In the genomic region with DNA sequence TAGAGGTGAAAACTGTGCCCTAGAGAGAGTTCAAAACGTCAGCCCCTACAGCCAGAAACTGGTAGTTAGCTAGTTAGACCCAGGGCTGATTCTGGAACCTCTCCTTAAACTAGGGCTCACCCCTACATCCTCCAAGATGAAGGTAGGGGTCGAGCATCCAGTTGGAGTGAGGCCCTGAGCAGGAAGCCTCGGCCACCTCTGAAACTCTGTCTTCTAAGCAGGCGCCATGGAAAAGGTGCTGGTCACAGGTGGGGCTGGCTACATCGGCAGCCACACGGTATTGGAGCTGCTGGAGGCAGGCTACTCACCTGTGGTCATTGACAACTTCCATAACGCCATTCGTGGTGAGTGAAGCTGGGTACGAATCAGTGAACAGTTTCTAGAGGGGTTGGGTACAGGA, we compare ENCODE assay signal across 9 mouse cellular contexts. TPM values are rescaled to one million over a fixed set of nuclear protein-coding genes. Genes with fewer than 3 reads are reported as not detected.
DNase-seq lines count a peak whose midpoint lies in the region; ATAC-seq and TF ChIP-seq lines count a peak whose summit lies in the region.
"Had no signal": no experiment of that assay in that cellular context is flagged by ENCODE, and none has a peak within 500 bp of the region (broad histone marks: within the 10 kb centered on the region; RNA-seq: fewer than 3 reads in every experiment).

No protein-coding gene starts in this region.

- DNase-seq in lung, postnatal 0 days (ENCODE audit: low spot score) = no peak
- DNase-seq in lung, postnatal 25 days (ENCODE audit: low spot score) = no peak
- no peak for DNase-seq in hindbrain, postnatal 0 days (ENCODE audit: low spot score)
- no peak for DNase-seq in layer of hippocampus, adult 8-10 months (ENCODE audit: low spot score in 2 of 2)

- H3K9ac ChIP-seq in heart, embryonic 13.5 days = no peak overlapping the region
- no peak overlapping the region for H3K9ac ChIP-seq in heart, embryonic 11.5 days (ENCODE audit: low read depth, low read length)
- H3K9ac ChIP-seq in lung, postnatal 0 days (replicated peaks; ENCODE audit: low read depth) = no peak overlapping the region
- peak overlapping the region; percentile 87; the same call in 1 of the 2 replicates for H3K9ac ChIP-seq in hindbrain, postnatal 0 days (replicated peaks; ENCODE audit: low read length)
- 0 out of 2 replicates have a peak overlapping the region, but pooled peaks have one; percentile 87 for H3K9ac ChIP-seq in neural tube, embryonic 15.5 days (replicated peaks)

- 0 out of 2 replicates have a peak overlapping the region, but pooled peaks have one; percentile 82 for H3K4me3 ChIP-seq in heart, embryonic 13.5 days
- no peak overlapping the region; the same call in 1 of the 2 replicates for H3K4me3 ChIP-seq in heart, embryonic 11.5 days (ENCODE audit: low read depth, low read length)
- H3K4me3 ChIP-seq in lung, postnatal 0 days (ENCODE audit: low read depth, low read length) = no peak overlapping the region
- no peak overlapping the region for H3K4me3 ChIP-seq in hindbrain, postnatal 0 days (ENCODE audit: low read length)
- no peak overlapping the region for H3K4me3 ChIP-seq in neural tube, embryonic 15.5 days (replicated peaks)

- H3K27ac ChIP-seq in heart, embryonic 13.5 days (replicated peaks) = no peak overlapping the region
- H3K27ac ChIP-seq in heart, embryonic 11.5 days (ENCODE audit: low read depth, low read length) = no peak overlapping the region
- H3K27ac ChIP-seq in lung, postnatal 0 days (ENCODE audit: low read length) = peak overlapping the region; percentile 85
- peak overlapping the region; percentile 93; the same call in 1 of the 2 replicates for H3K27ac ChIP-seq in hindbrain, postnatal 0 days
- H3K27ac ChIP-seq in neural tube, embryonic 15.5 days (replicated peaks) = no peak overlapping the region
- H3K27ac ChIP-seq: forebrain, embryonic 13.5 days had no signal

- no peaks in the 10 kb centered on the region for H3K27me3 ChIP-seq in heart, embryonic 13.5 days (replicated peaks)
- H3K27me3 ChIP-seq in heart, embryonic 11.5 days (ENCODE audit: control insufficient read depth, insufficient read depth, low read length) = no peaks in the 10 kb centered on the region
- no peaks in the 10 kb centered on the region for H3K27me3 ChIP-seq in lung, postnatal 0 days (replicated peaks; ENCODE audit: insufficient read depth, low read length)
- no peaks in the 10 kb centered on the region for H3K27me3 ChIP-seq in hindbrain, postnatal 0 days (ENCODE audit: insufficient read depth, low read length)
- H3K27me3 ChIP-seq in neural tube, embryonic 15.5 days (replicated peaks) = no peaks in the 10 kb centered on the region
- H3K27me3 ChIP-seq: forebrain, embryonic 13.5 days had no signal

- peaks cover 66% of the 10 kb centered on the region for H3K36me3 ChIP-seq in heart, embryonic 13.5 days
- H3K36me3 ChIP-seq in heart, embryonic 11.5 days (ENCODE audit: control insufficient read depth, insufficient read depth, low read length) = peaks cover 33% of the 10 kb centered on the region
- peaks cover 16% of the 10 kb centered on the region; the same call in 1 of the 2 replicates for H3K36me3 ChIP-seq in lung, postnatal 0 days (ENCODE audit: insufficient read depth, low read length)
- peaks cover 58% of the 10 kb centered on the region for H3K36me3 ChIP-seq in hindbrain, postnatal 0 days (ENCODE audit: insufficient read depth, low read length)
- H3K36me3 ChIP-seq in neural tube, embryonic 15.5 days = peaks cover 65% of the 10 kb centered on the region

- 81% methylated on average over 9 of the region's 9 CpGs for WGBS in heart, embryonic 13.5 days
- WGBS in heart, embryonic 11.5 days (ENCODE audit: insufficient replicate concordance) = 84% methylated on average over 9 of the region's 9 CpGs
- WGBS in lung, postnatal 0 days = 77% methylated on average over 9 of the region's 9 CpGs
- 84% methylated on average over 9 of the region's 9 CpGs for whole genome bisulfite sequencing in hindbrain, postnatal 0 days
- 86% methylated on average over 9 of the region's 9 CpGs for WGBS in neural tube, embryonic 15.5 days

- no peaks in the 10 kb centered on the region for H3K9me3 ChIP-seq in heart, embryonic 13.5 days
- H3K9me3 ChIP-seq in heart, embryonic 11.5 days (replicated peaks; ENCODE audit: control insufficient read depth, low read length) = no peaks in the 10 kb centered on the region
- H3K9me3 ChIP-seq in lung, postnatal 0 days (ENCODE audit: low read length) = no peaks in the 10 kb centered on the region
- no peaks in the 10 kb centered on the region for H3K9me3 ChIP-seq in hindbrain, postnatal 0 days (ENCODE audit: low read length)
- H3K9me3 ChIP-seq in neural tube, embryonic 15.5 days (replicated peaks) = no peaks in the 10 kb centered on the region
- H3K9me3 ChIP-seq: forebrain, embryonic 13.5 days had no signal

- no peak for ATAC-seq in heart, embryonic 13.5 days (ENCODE audit: extremely low read depth, insufficient number of reproducible peaks, low FRiP score, low TSS enrichment)
- ATAC-seq in heart, embryonic 11.5 days (replicated peaks; ENCODE audit: insufficient number of reproducible peaks, low FRiP score, low TSS enrichment) = no peak
- ATAC-seq in lung, postnatal 0 days = no peak
- ATAC-seq in hindbrain, postnatal 0 days = no peak
- ATAC-seq in neural tube, embryonic 15.5 days (ENCODE audit: low FRiP score) = no peak
- no peak for ATAC-seq in CD4-positive, CD25-positive, alpha-beta regulatory T cell, adult 4 months
- ATAC-seq: forebrain, embryonic 13.5 days had no signal

- TF ChIP-seq CTCF in lung, postnatal 0 days (IDR thresholded peaks at IDR 0.05) = no peak
- no peak for TF ChIP-seq CTCF in hindbrain, postnatal 0 days (IDR thresholded peaks at IDR 0.05; ENCODE audit: low read depth)

- peaks cover 23% of the 10 kb centered on the region for H3K4me1 ChIP-seq in heart, embryonic 13.5 days
- peaks cover 16% of the 10 kb centered on the region for H3K4me1 ChIP-seq in heart, embryonic 11.5 days (ENCODE audit: control insufficient read depth, insufficient read depth, low read length)
- no peaks in the 10 kb centered on the region for H3K4me1 ChIP-seq in lung, postnatal 0 days (ENCODE audit: insufficient read depth, low read depth, low read length)
- H3K4me1 ChIP-seq in hindbrain, postnatal 0 days (ENCODE audit: insufficient read depth, low read length) = peaks cover 6% of the 10 kb centered on the region
- peaks cover 24% of the 10 kb centered on the region for H3K4me1 ChIP-seq in neural tube, embryonic 15.5 days

- peak overlapping the region; percentile 98 for H3K4me2 ChIP-seq in heart, embryonic 13.5 days
- no peak overlapping the region for H3K4me2 ChIP-seq in heart, embryonic 11.5 days
- no peak overlapping the region for H3K4me2 ChIP-seq in lung, postnatal 0 days (replicated peaks; ENCODE audit: low read depth, low read length)
- peak overlapping the region; percentile 76; the same call in 1 of the 2 replicates for H3K4me2 ChIP-seq in hindbrain, postnatal 0 days (ENCODE audit: low read depth, low read length)
- peak overlapping the region; percentile 91 for H3K4me2 ChIP-seq in neural tube, embryonic 15.5 days

- TF ChIP-seq EP300 in lung, postnatal 0 days (IDR thresholded peaks at IDR 0.05) = no peak

RNA-seq across cellular contexts. Expression of gene Gale, which starts 1.6 kb away (rescaled TPM):
- polyA plus RNA-seq in heart, embryonic 13.5 days (2015; fragmentation: Nextera tagmentation; extraction: Ambion mirVana) = 23.6 and 28.7 TPM in 2 replicates
- 30.2 and 31.8 TPM in 2 replicates for polyA plus RNA-seq in heart, embryonic 11.5 days (2014; fragmentation: Nextera tagmentation; extraction: Ambion mirVana)
- 37.0 and 40.5 TPM in 2 replicates for polyA plus RNA-seq in lung, postnatal 0 days (2015; fragmentation: Nextera tagmentation; extraction: Ambion mirVana)
- 36.2 and 41.2 TPM in 2 replicates for total RNA-seq in hindbrain, postnatal 0 days (2014; rRNA removed)
- polyA plus RNA-seq in hindbrain, postnatal 0 days (2015; fragmentation: Nextera tagmentation; extraction: Ambion mirVana) = 39.8 and 40.2 TPM in 2 replicates
- polyA plus RNA-seq in neural tube, embryonic 15.5 days (2015; fragmentation: Nextera tagmentation; extraction: Ambion mirVana) = 47.7 and 53.5 TPM in 2 replicates
- polyA plus RNA-seq in CD4-positive, CD25-positive, alpha-beta regulatory T cell, adult 4 months (2017; shearing (Covaris generic)) = 10 to 100 TPM; 16.2 to 24.8 TPM
- 10 to 100 TPM; 22.3 to 28.1 (median 26.3) TPM for total RNA-seq in layer of hippocampus, adult 8-10 months (2022)

RNA-seq across cellular contexts. Expression of gene Lypla2, which starts 7.3 kb away (rescaled TPM):
- 65.5 and 75.4 TPM in 2 replicates for polyA plus RNA-seq in heart, embryonic 13.5 days (2015; fragmentation: Nextera tagmentation; extraction: Ambion mirVana)
- 68.6 and 71.5 TPM in 2 replicates for polyA plus RNA-seq in heart, embryonic 11.5 days (2014; fragmentation: Nextera tagmentation; extraction: Ambion mirVana)
- 103 and 115 TPM in 2 replicates for polyA plus RNA-seq in lung, postnatal 0 days (2015; fragmentation: Nextera tagmentation; extraction: Ambion mirVana)
- total RNA-seq in hindbrain, postnatal 0 days (2014; rRNA removed) = 135 and 172 TPM in 2 replicates
- polyA plus RNA-seq in hindbrain, postnatal 0 days (2015; fragmentation: Nextera tagmentation; extraction: Ambion mirVana) = 183 and 186 TPM in 2 replicates
- 200 and 211 TPM in 2 replicates for polyA plus RNA-seq in neural tube, embryonic 15.5 days (2015; fragmentation: Nextera tagmentation; extraction: Ambion mirVana)
- 10 to 100 TPM; 63.0 to 72.0 TPM for polyA plus RNA-seq in CD4-positive, CD25-positive, alpha-beta regulatory T cell, adult 4 months (2017; shearing (Covaris generic))
- total RNA-seq in layer of hippocampus, adult 8-10 months (2022) = 100 to 1,000 TPM in 2 of 4 experiments, 10 to 100 TPM in 2; 94.3 to 103 (median 98.5) TPM

RNA-seq across cellular contexts. Expression of gene Hmgcl, which starts 18.9 kb away (rescaled TPM):
- polyA plus RNA-seq in heart, embryonic 13.5 days (2015; fragmentation: Nextera tagmentation; extraction: Ambion mirVana) = 73.0 and 81.6 TPM in 2 replicates
- 75.9 and 84.0 TPM in 2 replicates for polyA plus RNA-seq in heart, embryonic 11.5 days (2014; fragmentation: Nextera tagmentation; extraction: Ambion mirVana)
- polyA plus RNA-seq in lung, postnatal 0 days (2015; fragmentation: Nextera tagmentation; extraction: Ambion mirVana) = 63.6 and 67.7 TPM in 2 replicates
- total RNA-seq in hindbrain, postnatal 0 days (2014; rRNA removed) = 27.0 and 38.6 TPM in 2 replicates
- polyA plus RNA-seq in hindbrain, postnatal 0 days (2015; fragmentation: Nextera tagmentation; extraction: Ambion mirVana) = 55.0 and 60.0 TPM in 2 replicates
- polyA plus RNA-seq in neural tube, embryonic 15.5 days (2015; fragmentation: Nextera tagmentation; extraction: Ambion mirVana) = 68.2 and 68.9 TPM in 2 replicates
- polyA plus RNA-seq in CD4-positive, CD25-positive, alpha-beta regulatory T cell, adult 4 months (2017; shearing (Covaris generic)) = 100 to 1,000 TPM in 1 of 2 experiments, 10 to 100 TPM in 1; 73.7 to 104 TPM
- total RNA-seq in layer of hippocampus, adult 8-10 months (2022) = 10 to 100 TPM; 34.6 to 39.1 (median 37.6) TPM

RNA-seq across cellular contexts. Expression of gene Pithd1, which starts 22.0 kb away (rescaled TPM):
- polyA plus RNA-seq in heart, embryonic 13.5 days (2015; fragmentation: Nextera tagmentation; extraction: Ambion mirVana) = 39.2 and 42.0 TPM in 2 replicates
- 46.0 and 51.9 TPM in 2 replicates for polyA plus RNA-seq in heart, embryonic 11.5 days (2014; fragmentation: Nextera tagmentation; extraction: Ambion mirVana)
- polyA plus RNA-seq in lung, postnatal 0 days (2015; fragmentation: Nextera tagmentation; extraction: Ambion mirVana) = 35.3 and 39.6 TPM in 2 replicates
- 53.2 and 60.2 TPM in 2 replicates for total RNA-seq in hindbrain, postnatal 0 days (2014; rRNA removed)
- polyA plus RNA-seq in hindbrain, postnatal 0 days (2015; fragmentation: Nextera tagmentation; extraction: Ambion mirVana) = 84.5 and 85.7 TPM in 2 replicates
- 71.9 and 94.0 TPM in 2 replicates for polyA plus RNA-seq in neural tube, embryonic 15.5 days (2015; fragmentation: Nextera tagmentation; extraction: Ambion mirVana)
- 1 to 10 TPM; 9.3 to 9.7 TPM for polyA plus RNA-seq in CD4-positive, CD25-positive, alpha-beta regulatory T cell, adult 4 months (2017; shearing (Covaris generic))
- 10 to 100 TPM; 79.8 to 89.2 (median 83.7) TPM for total RNA-seq in layer of hippocampus, adult 8-10 months (2022)

RNA-seq across cellular contexts. Expression of gene Fuca1, which starts 44.6 kb away (rescaled TPM):
- 46.0 and 47.9 TPM in 2 replicates for polyA plus RNA-seq in heart, embryonic 13.5 days (2015; fragmentation: Nextera tagmentation; extraction: Ambion mirVana)
- 42.4 and 46.5 TPM in 2 replicates for polyA plus RNA-seq in heart, embryonic 11.5 days (2014; fragmentation: Nextera tagmentation; extraction: Ambion mirVana)
- polyA plus RNA-seq in lung, postnatal 0 days (2015; fragmentation: Nextera tagmentation; extraction: Ambion mirVana) = 107 and 131 TPM in 2 replicates
- total RNA-seq in hindbrain, postnatal 0 days (2014; rRNA removed) = 42.5 and 43.6 TPM in 2 replicates
- 92.8 and 97.3 TPM in 2 replicates for polyA plus RNA-seq in hindbrain, postnatal 0 days (2015; fragmentation: Nextera tagmentation; extraction: Ambion mirVana)
- polyA plus RNA-seq in neural tube, embryonic 15.5 days (2015; fragmentation: Nextera tagmentation; extraction: Ambion mirVana) = 68.6 and 71.5 TPM in 2 replicates
- 10 to 100 TPM; 83.9 to 95.9 TPM for polyA plus RNA-seq in CD4-positive, CD25-positive, alpha-beta regulatory T cell, adult 4 months (2017; shearing (Covaris generic))
- 10 to 100 TPM; 51.2 to 73.5 (median 59.2) TPM for total RNA-seq in layer of hippocampus, adult 8-10 months (2022)

Comparison
In these comparisons a context has a peak if more than half of its experiments do, and no peak if none do; other contexts are left out.
1. H3K4me2 ChIP-seq: peak in heart, embryonic 13.5 days (single experiment), hindbrain, postnatal 0 days (single experiment) and neural tube, embryonic 15.5 days (single experiment); none in heart, embryonic 11.5 days (single experiment) and lung, postnatal 0 days (single experiment).
2. H3K27ac ChIP-seq: peak in lung, postnatal 0 days (single experiment) and hindbrain, postnatal 0 days (single experiment); none in heart, embryonic 13.5 days (single experiment), heart, embryonic 11.5 days (single experiment) and neural tube, embryonic 15.5 days (single experiment).
3. H3K9ac ChIP-seq: peak in hindbrain, postnatal 0 days (single experiment) and neural tube, embryonic 15.5 days (single experiment); none in heart, embryonic 13.5 days (single experiment), heart, embryonic 11.5 days (single experiment) and lung, postnatal 0 days (single experiment).